Mouse (Mus musculus) yolk sac, embryonic 10.5 days (tissue): Measurements from ENCODE around the gene Fut7.
"Not testable (repeated sequence)": the region's sequence is repeated elsewhere in the genome, so short reads cannot be mapped to it uniquely, and the experiment has no call there.

Experiments used
- DNase-seq: peaks from one replicate; pipeline ENCODE4 v3.0.0-alpha.2; 2017; ENCODE audit warnings: low spot score

Gene Fut7

DNA sequence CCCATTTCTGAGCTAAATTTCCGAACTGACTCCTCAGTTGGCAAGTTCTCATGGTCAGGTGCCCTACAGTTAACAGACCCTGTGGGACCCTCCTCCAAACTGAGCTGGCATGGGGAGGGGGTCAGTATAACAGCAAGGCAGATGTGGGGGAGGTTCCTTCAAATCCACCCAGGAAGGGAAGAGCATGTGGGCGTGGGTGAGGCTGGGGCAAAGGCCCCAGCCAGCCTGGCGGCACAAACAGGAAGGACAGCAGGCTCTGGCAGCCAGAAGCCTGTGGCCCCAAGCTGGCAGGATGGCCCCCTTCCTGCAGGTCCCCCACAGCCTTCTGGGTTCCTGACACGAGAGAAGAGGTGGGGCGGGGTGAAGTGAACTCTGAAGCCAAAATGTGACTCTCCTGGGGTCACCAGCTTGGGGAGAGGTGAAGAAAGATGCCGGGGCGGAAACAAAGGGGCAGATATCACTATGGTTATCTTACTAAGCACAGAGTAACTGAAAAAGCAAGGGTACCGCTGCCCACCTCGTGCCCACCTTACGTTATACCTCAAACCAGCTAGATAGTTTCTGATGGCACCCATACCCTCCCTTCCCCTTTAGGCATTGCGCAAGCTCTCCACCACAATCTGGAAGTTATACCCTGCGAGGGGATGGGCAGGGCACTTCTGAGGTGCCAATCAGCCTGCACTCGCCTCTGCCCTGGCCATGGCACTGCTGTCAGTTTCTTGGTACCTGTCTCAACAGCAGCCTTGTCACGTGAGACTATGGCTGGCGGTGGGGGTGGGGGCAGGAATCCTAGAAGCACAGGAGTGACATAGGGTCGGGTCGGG lies at the start of gene Fut7:
Fut7 (plus strand) TSS at position 681 of the 824 bp plus-strand sequence.
- no peak for DNase-seq

DNA sequence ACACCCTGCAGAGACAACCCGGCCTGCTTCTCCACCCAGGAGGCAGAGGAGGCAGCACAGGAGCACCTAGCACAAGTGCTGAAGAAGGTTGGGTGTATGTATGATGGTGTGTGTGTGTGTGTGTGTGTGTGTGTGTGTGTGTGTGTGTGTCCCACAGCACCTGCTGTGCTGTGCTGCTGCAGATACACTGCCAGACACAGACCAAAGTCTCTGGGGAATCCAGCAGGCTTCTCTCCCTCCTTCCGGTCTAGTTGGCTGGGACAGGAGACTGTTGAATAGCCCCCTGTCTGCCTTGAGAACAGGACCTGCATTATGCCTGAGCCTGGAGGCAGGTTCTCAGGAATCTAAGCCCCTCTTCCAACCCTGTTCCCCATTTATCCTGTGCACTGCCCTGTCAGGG lies 49.6 kb upstream of the Fut7 start:
- no peak for DNase-seq

DNA sequence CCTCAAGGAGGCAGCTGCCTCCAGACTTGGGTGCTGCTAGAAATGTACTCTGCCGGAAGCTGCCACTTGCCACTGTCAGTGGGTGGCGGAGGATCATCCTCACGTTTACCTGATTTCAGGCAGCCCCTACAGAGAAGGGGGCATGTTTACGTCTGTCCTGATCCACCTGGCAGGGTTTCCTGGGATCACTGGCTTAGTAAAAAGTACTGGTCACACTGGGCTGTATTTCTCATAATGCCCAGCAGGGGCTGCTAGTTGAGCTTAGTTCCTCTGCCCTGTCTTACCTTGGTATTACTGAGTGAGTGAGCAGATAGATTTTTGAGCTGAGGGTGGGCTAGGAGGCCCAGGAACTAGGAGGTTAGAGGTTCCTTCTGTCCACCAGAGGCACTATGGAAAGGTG lies 46.5 kb upstream of the Fut7 start:
- no peak for DNase-seq

DNA sequence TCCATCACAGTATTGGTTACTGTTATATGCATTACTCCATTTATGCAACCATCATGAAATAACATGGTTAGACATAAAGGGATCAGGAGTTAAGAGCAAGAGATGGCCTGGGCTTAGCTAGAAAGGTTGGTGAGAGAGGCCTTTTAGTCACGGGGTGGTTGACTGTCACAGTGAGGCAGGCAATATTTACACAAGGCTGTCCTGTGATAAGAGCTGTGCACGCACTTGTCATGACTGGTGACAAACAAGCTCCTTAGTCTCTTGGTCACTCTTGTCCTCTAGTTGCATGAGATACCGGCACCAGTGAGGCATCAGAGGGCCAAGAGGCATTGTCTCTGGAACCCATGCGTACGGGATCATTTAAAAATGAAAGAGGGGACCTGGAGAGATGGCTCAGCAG lies 38.6 kb upstream of the Fut7 start:
- peak; percentile 76 for DNase-seq

DNA sequence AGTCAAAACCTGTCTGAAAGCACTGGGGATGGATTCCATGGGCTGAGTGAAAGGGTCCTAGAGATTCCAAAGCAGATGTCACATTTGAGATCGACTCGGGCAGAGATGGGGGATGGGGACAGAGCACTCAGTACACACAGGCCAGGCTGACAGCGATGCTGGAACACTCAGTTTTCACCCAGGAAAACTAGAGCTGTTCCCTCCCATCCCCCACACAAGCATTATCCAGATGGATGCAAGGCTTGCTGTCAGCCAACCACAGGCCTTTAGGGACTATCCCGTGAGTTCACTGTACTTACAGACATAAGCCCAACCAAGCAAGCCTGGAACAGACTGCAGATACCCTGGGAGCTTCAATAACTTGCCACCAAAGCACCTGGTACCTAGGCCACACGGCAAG lies 31.8 kb upstream of the Fut7 start:
- no peak for DNase-seq

DNA sequence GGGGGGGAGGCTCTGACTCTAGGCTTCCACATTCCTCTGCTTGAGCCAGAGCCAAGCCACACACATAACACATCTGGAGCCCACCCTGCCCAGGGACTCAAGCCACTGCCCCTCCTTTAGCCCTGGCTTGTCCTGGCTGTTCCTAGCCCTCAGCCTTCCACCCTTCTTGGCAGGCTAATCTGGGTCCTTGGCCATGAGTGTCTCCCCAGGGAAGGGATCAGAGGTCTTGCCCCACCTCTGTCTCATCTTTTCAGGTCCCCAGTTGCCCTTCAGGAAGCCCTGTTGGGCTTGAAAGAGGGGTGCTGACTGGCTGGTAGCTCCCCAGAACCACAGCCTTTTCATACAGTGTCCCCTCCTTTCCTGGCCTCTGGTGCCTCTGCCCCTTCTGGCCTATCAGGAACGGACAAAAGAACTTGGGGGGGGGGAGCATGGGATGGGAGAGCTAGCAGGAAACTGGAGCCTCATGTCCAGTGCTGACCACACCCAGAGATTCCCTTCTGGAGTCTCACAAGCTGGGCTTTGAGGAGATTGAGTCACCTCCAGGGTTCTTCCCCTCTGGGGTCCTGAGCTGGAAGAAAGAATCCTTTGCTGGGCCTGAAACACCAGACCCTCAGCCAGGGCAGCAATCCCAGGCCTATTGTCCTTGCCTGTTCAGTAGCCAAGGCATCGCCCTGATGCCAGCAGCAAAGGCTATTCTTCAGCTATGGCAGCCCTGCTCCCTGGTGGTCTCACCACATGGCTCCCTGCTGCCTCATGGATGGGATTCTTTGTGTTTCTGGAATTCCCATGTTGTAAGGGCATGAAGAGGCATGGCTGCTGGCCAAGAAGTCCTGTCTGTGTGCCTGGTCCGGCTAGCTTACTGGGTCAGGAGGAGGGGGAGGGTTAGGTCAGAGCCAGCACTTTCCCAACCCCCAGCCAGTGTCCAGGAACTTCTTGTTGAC lies 28.5 kb upstream of the Fut7 start:
- DNase-seq = no peak

DNA sequence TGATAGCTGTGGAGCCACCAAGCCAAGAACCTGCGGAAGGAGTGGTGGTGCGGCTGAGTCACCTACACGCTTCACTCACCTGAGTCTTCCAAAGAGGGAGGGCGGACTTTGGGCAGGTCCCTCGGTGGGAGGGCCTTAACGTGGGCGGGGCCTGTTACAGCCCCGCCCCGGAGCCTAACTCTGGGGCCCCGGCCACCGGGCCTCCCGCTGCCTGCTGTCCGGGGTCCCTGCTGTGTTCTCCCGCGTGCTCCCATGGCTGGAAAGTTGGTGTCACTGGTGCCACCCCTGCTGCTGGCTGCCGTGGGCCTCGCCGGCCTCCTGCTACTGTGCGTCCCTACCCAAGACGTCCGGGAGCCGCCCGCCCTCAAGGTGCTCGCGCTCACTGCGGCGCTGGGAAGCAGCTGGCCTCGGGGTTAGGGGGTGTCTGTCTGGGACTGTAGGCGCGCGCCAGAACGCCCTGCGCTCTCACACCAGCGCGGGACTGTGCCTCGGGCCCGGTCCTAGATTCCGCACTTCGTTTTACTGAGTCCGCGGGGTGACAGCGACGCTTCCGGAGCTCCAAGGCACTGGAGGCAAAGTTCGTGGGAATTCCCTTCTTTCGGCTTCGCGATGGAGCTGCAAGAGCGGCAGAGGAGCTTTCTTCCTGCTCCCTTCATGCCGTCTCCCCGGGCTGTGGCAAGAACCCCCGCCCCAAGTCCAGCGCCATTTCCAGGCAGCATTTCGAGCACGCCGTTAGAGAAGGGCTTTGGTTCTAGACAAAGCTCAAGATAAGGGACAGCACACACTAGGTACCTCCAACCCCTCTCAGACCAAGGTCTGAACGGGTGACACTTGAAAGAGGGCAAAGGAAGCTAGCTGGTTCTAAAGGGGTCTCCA lies 27.1 kb upstream of the Fut7 start, which contains the start of gene Entpd2:
Entpd2 (plus strand) TSS at position 154 of the 876 bp plus-strand sequence.
- peak; percentile 73 for DNase-seq

DNA sequence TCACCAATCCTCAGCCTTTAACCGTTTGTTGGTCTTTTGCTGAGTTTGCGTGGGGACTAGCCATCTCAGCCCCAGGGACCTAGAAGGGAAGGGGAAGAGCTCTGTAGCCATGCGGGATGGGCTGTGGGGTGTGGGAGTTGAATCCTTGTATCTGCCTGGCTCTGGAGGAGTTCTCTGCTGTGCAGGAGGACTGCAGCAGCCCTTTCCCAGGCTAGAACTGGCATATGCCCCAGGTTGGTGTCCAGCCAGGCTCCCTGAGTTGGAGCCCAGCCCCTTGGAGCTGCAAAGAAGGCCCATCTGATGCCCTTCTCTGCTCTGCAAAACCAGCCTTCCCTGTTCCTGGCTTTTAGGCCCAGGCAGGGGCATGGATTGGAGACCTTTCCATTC lies 26.5 kb upstream of the Fut7 start:
- no peak for DNase-seq

DNA sequence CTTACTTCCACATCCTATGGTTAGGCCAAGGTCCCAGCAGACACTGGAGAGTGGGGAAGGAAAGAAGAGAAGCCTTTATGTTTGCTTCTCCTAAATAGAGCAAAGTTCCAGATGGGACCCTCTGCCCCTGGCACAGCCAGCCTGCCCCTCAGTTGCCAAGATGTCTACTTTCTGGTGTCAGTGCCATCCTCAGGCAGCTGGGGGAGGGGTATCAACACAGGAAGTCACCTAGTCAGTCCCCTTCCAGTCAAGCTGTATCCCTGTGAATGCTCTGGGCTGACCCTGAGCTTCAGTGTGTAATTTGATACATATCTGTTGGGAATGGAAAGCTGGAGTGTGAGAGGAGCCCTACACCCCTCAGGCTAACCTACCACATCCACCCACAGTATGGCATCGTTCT lies 26.1 kb upstream of the Fut7 start:
- DNase-seq = no peak

DNA sequence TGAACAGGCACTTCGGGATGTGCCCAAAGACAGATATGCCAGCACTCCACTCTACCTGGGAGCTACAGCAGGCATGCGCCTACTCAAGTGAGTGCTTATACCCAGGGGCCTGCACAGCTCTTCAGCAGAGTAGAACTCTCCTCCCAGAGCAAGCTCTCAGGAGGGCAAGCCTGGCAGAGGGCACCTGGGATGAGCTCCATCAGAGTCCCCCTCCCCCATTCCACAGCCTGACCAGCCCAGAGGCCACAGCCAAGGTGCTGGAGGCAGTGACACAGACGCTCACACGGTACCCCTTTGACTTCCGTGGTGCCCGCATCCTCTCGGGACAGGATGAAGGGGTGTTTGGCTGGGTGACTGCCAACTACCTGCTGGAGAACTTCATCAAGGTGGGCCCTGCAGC lies 25.0 kb upstream of the Fut7 start:
- no peak for DNase-seq

DNA sequence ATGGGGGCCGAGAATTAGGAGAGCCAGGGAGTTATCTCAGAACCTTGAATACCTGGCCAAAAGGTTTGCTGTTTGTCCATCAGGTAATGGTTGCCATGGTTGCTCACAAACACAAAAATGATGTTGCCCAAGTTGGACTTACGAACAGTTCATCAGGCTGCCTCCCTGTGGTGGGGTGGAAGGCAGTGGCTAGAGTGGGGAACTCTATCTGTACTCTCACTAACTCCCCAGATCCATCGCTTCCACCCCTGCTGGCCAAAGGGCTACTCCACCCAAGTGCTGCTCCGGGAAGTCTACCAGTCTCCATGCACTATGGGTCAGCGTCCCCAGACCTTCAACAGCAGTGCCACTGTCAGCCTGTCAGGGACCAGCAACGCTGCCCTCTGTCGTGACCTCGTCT lies 24.0 kb upstream of the Fut7 start, which contains the start of gene Npdc1:
Npdc1 (plus strand) TSS at position 301 of the 400 bp plus-strand sequence.
- DNase-seq = no peak

DNA sequence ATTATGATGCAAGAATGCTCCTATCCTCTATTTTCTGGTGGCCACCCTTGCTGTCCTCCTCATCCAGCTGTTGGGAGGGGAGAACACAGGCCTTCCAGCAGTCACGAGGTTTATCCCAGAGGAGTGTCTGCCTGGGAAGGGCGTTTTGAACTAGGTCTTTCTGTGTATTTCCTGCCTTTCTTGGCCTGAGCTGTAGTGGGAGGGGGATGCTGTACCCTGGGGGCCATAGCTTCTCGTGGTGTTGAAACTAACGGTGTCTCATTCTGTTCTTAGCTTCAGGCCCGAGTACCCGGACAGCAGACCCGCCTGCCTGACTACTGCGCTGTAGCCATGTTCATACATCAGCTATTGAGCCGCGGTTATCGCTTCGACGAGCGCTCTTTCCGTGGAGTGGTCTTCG lies 22.8 kb upstream of the Fut7 start:
- no peak for DNase-seq

DNA sequence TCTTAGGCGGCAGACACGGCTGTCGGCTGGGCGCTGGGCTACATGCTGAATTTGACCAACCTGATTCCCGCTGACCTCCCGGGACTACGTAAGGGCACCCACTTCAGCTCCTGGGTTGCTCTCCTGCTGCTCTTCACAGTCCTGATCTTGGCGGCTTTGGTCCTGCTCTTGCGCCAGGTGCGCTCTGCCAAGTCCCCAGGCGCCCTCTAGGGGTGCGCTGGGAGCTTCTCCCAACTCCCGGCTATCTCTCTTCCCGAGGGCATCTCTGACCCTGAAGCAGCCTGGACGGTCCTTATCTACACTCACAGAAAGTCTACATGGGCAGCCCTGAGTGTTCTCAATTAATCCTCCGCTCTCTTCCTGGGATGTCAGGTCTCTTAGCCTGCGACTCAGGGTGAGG lies 22.3 kb upstream of the Fut7 start:
- peak; percentile 37 for DNase-seq

DNA sequence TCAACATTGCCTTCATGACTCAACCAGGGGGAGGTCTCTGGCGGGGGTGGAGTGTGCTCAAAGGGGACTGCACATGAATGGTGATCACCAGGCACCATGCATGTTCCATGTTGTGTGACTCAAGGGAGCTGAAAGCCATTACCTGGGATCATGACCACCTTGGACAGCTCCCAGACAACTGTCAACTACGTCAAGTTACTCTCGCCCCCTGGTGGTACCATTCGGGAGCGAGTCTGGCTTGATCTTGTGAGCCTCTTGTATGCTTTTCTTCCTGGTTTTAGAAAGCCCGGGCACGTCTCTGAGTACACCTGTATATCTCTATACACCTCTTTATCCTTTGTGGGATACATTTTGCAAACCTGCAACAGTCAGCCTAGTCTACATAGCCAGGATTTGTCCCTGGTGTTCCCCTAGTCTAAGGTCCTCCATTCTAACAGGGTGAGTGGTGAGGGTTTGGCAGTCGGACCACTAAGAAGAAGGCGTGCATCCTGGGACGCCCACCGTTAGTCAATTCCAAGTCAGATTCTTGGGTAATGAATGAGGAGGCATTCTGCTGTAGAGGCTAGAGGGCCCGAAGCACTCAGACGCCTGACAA lies 20.6 kb upstream of the Fut7 start:
- DNase-seq = peak; percentile 79

DNA sequence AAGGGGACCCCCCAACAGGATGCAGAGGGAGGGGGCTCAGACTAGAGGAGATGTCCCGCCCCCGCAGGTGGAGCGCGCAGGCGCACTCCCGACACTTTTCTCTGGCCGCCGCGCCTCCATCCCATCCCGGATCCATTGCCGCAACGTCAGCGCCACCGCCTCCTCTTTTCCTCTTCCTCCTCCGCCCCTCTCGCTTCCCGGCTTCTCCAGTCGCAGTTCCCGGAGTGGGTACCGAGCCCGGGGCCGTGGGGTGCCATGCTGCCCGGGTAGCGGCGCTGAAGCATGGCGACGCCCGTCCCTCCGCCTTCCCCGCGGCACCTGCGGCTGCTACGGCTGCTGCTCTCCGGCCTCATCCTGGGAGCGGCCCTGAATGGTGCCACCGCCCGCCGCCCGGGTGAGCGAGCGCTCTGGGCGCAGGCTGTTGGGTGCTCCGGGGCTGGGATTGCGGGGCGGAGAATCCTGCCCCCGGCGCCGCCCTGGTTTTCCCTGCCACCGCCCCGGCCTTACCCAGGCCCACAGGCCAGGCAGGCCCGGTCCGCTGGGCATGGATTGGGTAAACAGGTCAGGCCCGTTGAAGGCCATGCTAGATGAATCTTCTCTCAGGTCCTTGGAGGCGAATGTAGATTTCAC lies 20.0 kb upstream of the Fut7 start:
- peak; percentile 67 for DNase-seq

DNA sequence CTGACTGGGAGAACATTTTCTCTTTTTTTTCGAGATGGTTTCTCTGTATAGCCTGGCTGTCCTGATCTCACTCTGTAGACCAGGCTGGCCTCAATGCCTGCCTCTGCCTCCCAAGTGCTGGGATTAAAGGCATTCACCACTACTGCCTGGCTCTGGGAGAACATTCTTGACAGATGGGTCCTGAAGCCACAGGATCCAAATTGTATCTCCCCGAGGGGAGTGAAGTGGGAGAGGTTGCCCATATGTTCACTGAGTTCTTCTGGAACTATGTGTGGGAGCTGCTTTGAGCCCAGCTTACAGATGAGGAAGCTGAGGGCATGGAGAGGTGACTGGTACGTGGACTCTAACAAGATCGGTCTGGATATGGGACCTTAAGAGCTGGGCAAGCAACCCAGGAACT lies 19.1 kb upstream of the Fut7 start:
- no peak for DNase-seq

DNA sequence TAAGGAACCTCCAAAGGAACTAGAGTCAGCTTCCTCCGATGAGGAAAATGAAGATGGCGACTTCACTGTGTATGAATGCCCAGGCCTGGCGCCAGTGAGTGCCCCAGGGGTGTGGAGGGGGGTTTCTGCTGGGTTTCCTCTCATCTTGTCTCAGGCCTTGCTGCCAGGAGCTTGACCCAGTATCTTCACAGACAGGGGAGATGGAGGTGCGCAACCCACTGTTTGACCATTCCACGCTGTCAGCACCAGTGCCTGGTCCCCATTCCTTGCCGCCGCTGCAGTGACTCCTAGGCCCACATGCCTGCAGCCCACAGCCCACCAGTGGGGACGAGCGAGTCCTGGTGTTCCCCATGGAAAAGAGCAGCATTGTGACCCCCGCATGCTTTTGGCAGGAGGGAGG lies 14.2 kb upstream of the Fut7 start:
- DNase-seq = no peak

DNA sequence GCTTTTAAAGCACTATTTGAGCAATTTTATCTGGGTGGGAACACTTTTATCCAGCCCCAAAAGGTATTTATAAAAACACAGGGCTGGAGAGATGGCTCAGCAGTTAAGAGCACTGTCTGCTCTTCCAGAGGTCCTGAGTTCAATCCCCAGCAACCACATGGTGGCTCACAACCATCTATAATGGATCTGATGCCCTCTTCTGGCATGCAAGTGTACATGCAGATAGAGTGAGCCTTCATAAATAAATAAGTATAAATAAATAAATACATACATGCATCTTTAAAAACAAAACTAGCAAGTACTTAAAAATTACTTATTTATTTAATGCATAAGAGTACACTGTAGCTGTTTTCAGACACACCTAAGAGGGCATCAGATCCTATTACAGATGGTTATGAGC lies 9.6 kb upstream of the Fut7 start:
- DNase-seq = not testable (repeated sequence)

DNA sequence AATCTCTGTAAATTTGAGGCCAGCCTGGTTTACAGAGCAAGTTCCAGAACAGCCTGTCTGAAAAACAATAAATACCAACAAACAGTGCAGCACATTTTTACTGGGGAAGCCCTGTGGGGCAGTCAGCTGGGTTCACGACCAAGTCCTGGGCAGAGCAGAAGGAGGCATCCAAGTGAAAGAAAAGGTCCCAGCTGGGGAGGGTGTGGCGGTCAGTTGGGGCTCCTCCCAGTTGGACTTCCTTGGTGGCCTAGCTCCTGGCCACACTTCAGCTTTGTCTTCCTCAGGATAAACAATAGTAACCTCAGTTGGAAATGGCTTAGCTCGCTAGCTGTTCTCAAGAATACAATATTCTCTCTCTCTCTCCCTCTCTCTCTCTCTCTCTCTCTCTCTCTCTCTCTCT lies 5.6 kb upstream of the Fut7 start:
- DNase-seq = no peak

DNA sequence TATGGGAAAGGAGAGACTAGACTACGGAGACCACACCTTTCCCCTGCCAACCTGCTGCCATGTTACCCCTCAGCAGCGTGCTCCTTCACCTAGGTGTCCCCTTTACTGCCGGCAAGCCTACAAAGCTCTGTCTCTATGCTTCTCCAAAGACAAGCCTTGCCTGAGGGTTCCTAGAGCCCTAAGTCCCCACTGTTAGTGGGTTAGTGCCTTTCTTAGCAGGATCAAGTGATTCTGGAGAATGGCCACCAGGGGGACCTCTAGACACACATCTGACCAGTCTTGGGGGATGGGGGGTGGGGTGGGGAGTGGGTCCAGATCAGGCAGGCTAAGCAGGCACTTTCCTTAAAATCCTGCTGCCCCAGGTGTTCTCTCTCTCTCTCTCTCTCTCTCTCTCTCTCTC lies 1.2 kb upstream of the Fut7 start:
- DNase-seq = no peak

DNA sequence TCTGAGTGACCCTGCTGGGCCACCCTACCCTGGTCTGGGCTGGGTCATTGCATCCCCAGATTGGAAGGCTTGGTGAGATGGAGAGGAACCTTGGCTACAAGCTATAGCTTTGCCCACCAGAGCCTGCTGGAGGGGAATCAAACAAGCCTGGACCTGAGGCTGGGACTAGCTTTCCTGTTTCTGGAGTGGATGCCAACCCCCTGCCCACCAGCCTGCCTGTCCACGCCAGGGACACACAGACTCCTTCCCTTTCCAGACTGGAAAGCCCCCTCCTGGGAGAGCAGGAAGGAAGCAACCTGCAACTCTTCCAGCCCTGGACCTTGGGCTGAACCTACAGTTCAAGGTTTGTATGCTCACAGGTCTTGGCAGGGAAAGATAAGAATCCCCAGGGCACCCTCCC lies 559 bp downstream of the Fut7 start:
- DNase-seq = no peak
